Mouse (Mus musculus): ENCODE measurements around the gene Gm45233. TPM values are rescaled to one million over a fixed set of nuclear protein-coding genes. Genes with fewer than 3 reads are reported as not detected.

The Gm45233 gene
- polyA plus RNA-seq, 1 experiment: not detected

DNA sequence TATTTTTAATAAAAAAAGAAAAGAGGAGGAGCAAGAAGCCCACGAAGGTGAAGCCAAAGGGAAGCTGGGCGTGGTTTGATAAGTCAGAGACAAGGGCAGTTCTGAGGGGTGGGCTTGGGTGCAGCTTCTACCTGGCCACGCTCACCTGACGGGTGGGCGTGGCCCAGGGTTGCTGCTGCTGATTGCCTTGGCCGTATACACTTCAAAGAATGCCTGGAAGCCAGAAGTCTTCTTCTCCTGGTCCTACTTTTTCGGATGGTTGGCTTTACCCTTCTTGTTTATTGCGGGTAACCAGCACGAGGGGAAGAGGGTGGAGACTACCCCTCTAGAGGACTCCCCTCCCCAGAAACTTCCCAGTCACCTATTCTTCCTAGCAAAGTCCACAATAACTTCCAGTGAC is 1.2 kb upstream of the Gm45233 start:
- H3K4me1 ChIP-seq (ENCODE audit: control insufficient read depth): peaks cover 39% of the 10 kb centered on the region
- no peaks in the 10 kb centered on the region for H3K27me3 ChIP-seq (ENCODE audit: control insufficient read depth)
- no peaks in the 10 kb centered on the region for H3K9me3 ChIP-seq (ENCODE audit: control insufficient read depth, low read length)
- H3K36me3 ChIP-seq (ENCODE audit: control insufficient read depth): no peaks in the 10 kb centered on the region; the same call in 1 of the 2 replicates
- H3K4me3 ChIP-seq (replicated peaks): peak overlapping the region; percentile 83
- TF ChIP-seq GATA1 (IDR thresholded peaks at IDR 0.05; ENCODE audit: low read length): no peak
- no peak for TF ChIP-seq TAL1 (IDR thresholded peaks at IDR 0.05; ENCODE audit: low read length)

DNA sequence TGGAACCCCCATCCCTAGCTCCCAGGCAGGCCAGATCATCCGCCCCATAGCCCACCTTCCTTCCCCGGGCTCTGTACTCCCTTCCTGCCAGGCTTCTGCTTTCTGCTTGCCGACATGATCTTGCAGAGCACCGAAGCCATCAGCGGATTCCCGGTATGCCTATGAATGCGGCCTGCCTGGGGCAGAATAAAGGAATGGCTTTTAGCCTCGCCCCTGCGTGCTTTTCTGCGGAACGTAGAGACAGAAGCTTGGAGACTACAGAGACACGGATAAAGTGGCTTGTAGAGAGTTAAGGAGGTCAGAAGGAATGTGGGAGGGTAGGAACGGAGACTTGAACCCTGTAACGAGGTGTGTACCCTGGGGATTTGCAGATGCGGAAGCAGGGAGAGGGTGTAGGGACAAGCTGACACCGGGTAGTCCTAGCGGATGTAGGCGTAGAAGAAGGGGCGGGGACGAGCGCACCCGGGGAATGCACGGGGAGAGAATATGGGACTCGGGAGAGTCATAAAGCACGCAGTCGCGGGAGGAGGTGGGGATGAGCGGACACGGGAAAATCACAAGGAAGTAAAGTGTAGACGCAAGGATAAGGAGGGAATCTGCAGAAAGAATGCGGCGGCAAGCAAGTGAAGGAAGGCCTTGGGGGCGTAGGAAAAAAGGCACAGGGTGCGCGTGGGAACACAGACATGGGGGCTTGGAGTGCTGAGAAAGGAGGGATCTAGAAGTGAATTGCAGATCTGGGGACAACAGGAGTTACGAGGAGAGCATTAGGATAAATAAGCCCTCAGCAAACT is 607 bp upstream of the Gm45233 start:
- H3K4me1 ChIP-seq (ENCODE audit: control insufficient read depth): peaks cover 41% of the 10 kb centered on the region
- no peaks in the 10 kb centered on the region for H3K9me3 ChIP-seq (ENCODE audit: control insufficient read depth, low read length)
- H3K27me3 ChIP-seq (ENCODE audit: control insufficient read depth): no peaks in the 10 kb centered on the region
- H3K36me3 ChIP-seq (ENCODE audit: control insufficient read depth): no peaks in the 10 kb centered on the region; the same call in 1 of the 2 replicates
- no peak for TF ChIP-seq TAL1 (IDR thresholded peaks at IDR 0.05; ENCODE audit: low read length)
- TF ChIP-seq GATA1 (IDR thresholded peaks at IDR 0.05; ENCODE audit: low read length): no peak
- H3K4me3 ChIP-seq (replicated peaks): peak overlapping the region; percentile 83

DNA sequence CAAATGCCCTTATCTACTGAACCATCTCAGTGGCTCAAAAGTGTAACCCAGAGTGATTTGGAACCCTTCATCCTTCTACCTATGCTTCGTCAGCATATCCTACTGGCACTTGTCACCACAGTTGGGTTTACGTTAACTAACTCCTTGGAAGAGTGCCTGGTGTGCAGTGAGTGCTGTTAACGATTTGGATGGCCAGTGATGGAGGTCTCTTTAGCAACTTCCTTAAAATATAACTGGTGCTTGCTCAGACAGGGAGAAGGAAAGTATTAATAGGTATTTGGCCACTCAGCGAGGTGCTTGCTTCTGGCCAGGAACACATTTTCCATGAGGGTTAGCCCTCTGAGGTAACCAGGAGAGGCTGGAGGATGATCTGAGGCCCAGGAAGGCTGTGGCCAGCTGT is 3.9 kb downstream of the Gm45233 start:
- TF ChIP-seq TAL1 (IDR thresholded peaks at IDR 0.05; ENCODE audit: low read length) (no peak), GATA1 (IDR thresholded peaks at IDR 0.05; ENCODE audit: low read length) (no peak)
- Histone ChIP-seq H3K36me3 (ENCODE audit: control insufficient read depth) (peaks cover 18% of the 10 kb centered on the region), H3K4me3 (replicated peaks) (no peak overlapping the region), H3K9me3 (ENCODE audit: control insufficient read depth, low read length) (no peaks in the 10 kb centered on the region), H3K4me1 (ENCODE audit: control insufficient read depth) (peaks cover 39% of the 10 kb centered on the region), H3K27me3 (ENCODE audit: control insufficient read depth) (no peaks in the 10 kb centered on the region)

DNA sequence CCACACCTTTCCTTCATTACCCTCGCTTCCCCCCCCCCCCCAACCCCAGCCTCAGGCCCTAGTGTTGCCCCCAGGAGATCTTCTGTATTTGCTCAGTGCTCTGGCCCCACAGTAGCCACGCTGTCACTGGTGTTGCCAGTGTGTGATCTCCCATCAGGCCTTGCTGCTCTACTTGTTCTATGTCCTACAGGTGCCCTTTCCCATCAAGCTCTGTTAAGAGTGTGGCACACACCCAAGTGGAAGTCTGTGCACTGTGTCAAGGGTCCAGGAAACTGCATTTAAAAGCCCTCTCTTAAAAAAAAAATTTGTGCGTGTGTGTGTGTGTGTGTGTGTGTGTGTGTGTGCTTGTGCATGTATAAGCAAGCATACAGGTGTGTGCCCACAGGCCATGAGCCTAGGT is 4.3 kb downstream of the Gm45233 start:
- Histone ChIP-seq H3K4me1 (ENCODE audit: control insufficient read depth) (peaks cover 39% of the 10 kb centered on the region), H3K27me3 (ENCODE audit: control insufficient read depth) (no peaks in the 10 kb centered on the region), H3K4me3 (replicated peaks) (no peak overlapping the region), H3K36me3 (ENCODE audit: control insufficient read depth) (peaks cover 22% of the 10 kb centered on the region), H3K9me3 (ENCODE audit: control insufficient read depth, low read length) (no peaks in the 10 kb centered on the region)
- no peak for TF ChIP-seq GATA1 (IDR thresholded peaks at IDR 0.05; ENCODE audit: low read length)
- no peak for TF ChIP-seq TAL1 (IDR thresholded peaks at IDR 0.05; ENCODE audit: low read length)

DNA sequence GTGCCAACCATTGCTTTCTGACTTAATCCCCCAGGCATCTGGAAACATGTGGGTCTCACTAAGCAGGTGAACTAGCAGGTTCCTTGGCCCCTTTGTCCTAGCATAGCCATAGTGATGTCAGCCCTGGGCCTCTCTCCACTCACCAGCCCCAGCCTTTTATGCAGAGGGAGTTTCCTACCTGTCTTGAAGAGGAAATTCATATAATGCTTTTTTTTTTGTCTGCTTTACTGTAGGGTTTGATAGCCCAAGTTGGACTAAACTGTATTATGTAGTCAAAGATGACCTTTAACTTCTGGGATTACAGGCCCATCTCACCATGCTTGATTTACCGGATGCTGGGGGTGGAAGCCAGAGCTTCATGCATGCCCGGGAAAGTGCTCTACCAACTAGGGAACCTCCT is 5.9 kb downstream of the Gm45233 start:
- no peaks in the 10 kb centered on the region for H3K27me3 ChIP-seq (ENCODE audit: control insufficient read depth)
- TF ChIP-seq TAL1 (IDR thresholded peaks at IDR 0.05; ENCODE audit: low read length): no peak
- H3K36me3 ChIP-seq (ENCODE audit: control insufficient read depth): peaks cover 38% of the 10 kb centered on the region
- H3K4me3 ChIP-seq (replicated peaks): no peak overlapping the region
- H3K4me1 ChIP-seq (ENCODE audit: control insufficient read depth): peaks cover 30% of the 10 kb centered on the region
- no peaks in the 10 kb centered on the region for H3K9me3 ChIP-seq (ENCODE audit: control insufficient read depth, low read length)

DNA sequence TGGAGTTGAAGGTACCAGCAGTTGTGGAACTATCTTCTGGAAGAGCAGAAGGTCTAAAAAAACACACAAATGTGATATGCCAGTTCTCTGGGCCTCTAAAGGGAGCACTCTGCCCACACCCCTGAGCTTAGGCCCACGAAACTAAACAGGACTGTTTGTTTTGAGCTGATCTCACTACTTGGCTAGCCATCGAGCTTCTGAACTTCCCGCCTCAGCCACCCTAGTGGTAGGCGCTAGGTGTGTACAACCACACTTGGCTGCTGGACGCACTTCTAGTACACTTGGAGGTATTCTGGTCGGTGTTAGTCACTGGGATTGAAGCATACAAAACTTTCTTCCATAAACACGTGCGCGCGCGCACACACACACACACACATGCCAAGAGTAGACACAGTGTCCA is 7.8 kb downstream of the Gm45233 start:
- no peaks in the 10 kb centered on the region for H3K9me3 ChIP-seq (ENCODE audit: control insufficient read depth, low read length)
- TF ChIP-seq TAL1 (IDR thresholded peaks at IDR 0.05; ENCODE audit: low read length): no peak
- TF ChIP-seq GATA1 (IDR thresholded peaks at IDR 0.05; ENCODE audit: low read length): no peak
- H3K36me3 ChIP-seq (ENCODE audit: control insufficient read depth): peaks cover 55% of the 10 kb centered on the region
- no peaks in the 10 kb centered on the region for H3K27me3 ChIP-seq (ENCODE audit: control insufficient read depth)
- H3K4me3 ChIP-seq (replicated peaks): no peak overlapping the region
- peaks cover 16% of the 10 kb centered on the region for H3K4me1 ChIP-seq (ENCODE audit: control insufficient read depth)

DNA sequence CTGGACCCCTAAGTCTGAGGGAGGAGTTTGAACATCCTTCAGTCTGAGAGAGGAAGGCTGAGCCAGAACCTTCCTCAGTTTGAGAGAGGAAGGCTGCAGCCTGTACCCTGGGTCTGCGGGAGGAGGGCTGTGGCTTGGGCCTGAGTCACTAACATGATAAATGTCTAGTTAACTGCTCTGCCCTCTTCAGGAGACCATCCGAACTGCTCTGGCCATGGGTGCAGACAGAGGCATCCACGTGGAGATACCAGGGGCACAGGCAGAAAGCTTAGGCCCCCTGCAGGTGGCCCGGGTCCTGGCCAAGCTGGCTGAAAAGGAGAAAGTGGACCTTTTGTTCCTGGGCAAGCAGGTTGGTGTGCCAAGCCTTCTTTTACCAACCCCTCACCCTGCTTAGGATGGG is 8.7 kb downstream of the Gm45233 start:
- TF ChIP-seq TAL1 (IDR thresholded peaks at IDR 0.05; ENCODE audit: low read length): no peak
- Histone ChIP-seq H3K4me3 (replicated peaks) (no peak overlapping the region), H3K27me3 (ENCODE audit: control insufficient read depth) (no peaks in the 10 kb centered on the region), H3K36me3 (ENCODE audit: control insufficient read depth) (peaks cover 64% of the 10 kb centered on the region), H3K4me1 (ENCODE audit: control insufficient read depth) (peaks cover 16% of the 10 kb centered on the region), H3K9me3 (ENCODE audit: control insufficient read depth, low read length) (no peaks in the 10 kb centered on the region)

DNA sequence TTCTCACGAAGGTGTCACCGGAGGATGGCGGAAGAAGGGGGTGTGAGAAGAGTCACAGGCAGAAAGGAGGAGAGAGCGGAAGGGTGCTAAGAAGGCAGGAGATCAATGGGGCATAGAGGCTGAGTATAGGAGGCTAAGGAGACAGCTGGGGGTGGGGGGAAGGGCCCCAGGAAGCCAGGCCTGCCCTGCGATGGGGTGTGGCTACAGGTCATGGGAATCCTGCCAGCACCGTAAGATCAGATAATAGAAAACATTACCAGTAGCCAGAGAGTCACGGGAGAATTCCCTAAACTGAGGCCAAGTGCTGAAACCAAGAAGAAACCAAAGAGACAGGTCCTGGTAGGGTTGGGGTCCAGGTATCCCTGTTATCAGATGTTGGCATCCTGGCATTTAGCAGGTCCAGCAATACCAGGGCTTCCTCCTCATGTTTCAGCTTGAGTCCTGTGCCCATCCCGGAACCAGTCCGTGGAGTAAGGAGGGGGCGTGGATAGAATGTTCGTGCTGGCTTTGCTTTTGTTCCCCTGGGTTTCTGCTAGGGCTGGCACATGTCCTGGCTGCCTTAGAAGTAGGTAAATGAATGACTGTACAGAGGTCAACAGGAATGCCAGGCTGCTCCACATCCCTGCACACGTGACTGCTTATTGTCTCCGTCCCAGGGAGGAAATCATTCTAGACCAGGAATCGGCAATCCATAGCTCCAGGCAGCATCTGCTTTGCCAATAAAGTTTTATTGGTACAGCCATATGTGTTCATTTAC is 9.8 kb downstream of the Gm45233 start:
- H3K4me3 ChIP-seq (replicated peaks): no peak overlapping the region
- no peaks in the 10 kb centered on the region for H3K27me3 ChIP-seq (ENCODE audit: control insufficient read depth)
- TF ChIP-seq TAL1 (IDR thresholded peaks at IDR 0.05; ENCODE audit: low read length) (no peak), GATA1 (IDR thresholded peaks at IDR 0.05; ENCODE audit: low read length) (no peak)
- peaks cover 14% of the 10 kb centered on the region for H3K4me1 ChIP-seq (ENCODE audit: control insufficient read depth)
- H3K9me3 ChIP-seq (ENCODE audit: control insufficient read depth, low read length): no peaks in the 10 kb centered on the region
- peaks cover 64% of the 10 kb centered on the region for H3K36me3 ChIP-seq (ENCODE audit: control insufficient read depth)

DNA sequence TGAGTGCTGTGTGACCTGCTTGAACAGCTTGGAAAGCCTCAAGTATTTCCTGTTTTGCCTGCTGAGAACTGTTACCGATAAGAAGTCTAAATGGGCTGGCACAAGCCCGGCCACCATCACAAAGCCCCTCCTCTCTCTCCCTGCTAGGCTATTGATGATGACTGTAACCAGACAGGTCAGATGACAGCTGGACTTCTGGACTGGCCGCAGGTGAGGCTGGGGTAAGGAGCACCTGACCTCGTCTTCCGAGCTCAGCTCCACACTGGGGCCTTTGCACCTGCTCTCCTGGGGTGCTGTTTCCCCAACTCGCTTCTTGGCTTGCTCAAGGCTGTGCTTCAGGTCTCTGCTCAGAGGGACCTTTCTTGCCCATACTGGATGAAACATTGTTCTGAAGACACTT is 10.4 kb downstream of the Gm45233 start:
- H3K27me3 ChIP-seq (ENCODE audit: control insufficient read depth): no peaks in the 10 kb centered on the region
- H3K4me1 ChIP-seq (ENCODE audit: control insufficient read depth): peaks cover 9% of the 10 kb centered on the region
- H3K4me3 ChIP-seq (replicated peaks): no peak overlapping the region
- TF ChIP-seq TAL1 (IDR thresholded peaks at IDR 0.05; ENCODE audit: low read length) (no peak), GATA1 (IDR thresholded peaks at IDR 0.05; ENCODE audit: low read length) (no peak)
- H3K9me3 ChIP-seq (ENCODE audit: control insufficient read depth, low read length): no peaks in the 10 kb centered on the region
- H3K36me3 ChIP-seq (ENCODE audit: control insufficient read depth): peaks cover 64% of the 10 kb centered on the region

Data from erythroblast, embryonic 14.5 days (primary cell).